Mouse (Mus musculus) 3134 (cell line): ENCODE measurements around the gene Iqsec3.

Source experiments
- DNase-seq: peaks from one replicate; pipeline ENCODE4 v3.0.0-alpha.2; 2011; ENCODE audit warnings: low spot score; ENCODE audit not compliant: insufficient read length; ENCODE audit errors: extremely low read depth

Iqsec3 gene

DNA sequence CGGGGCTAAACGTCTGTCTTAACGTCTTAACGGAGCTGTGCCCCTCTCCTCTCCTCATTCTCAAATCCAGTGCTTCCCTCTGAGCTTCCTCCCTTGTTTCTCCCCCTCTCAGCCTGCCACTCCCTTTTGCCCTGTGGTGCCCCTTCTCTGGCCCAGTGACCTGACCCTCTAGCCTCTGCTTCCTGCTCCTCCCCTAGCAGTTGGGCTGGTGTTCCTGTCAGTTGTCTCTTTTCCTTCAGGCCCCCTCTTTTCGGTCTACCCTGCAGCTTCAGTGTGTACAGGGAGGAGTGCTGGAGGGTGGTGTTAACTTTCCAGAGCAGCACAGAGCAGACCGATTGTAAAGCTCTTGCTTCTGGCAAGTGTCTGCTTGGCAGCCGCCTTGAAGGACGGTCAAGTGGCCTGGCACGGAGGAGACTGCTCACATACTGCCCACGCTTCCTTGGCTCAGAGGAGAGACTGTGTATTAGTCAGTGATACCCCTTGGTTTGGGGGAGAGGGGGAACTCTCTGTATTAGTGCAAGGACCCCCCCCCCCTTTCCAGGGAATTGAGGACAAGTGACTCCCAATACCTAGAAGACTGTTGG lies 146.9 kb downstream of the Iqsec3 start:
- no peak for DNase-seq

DNA sequence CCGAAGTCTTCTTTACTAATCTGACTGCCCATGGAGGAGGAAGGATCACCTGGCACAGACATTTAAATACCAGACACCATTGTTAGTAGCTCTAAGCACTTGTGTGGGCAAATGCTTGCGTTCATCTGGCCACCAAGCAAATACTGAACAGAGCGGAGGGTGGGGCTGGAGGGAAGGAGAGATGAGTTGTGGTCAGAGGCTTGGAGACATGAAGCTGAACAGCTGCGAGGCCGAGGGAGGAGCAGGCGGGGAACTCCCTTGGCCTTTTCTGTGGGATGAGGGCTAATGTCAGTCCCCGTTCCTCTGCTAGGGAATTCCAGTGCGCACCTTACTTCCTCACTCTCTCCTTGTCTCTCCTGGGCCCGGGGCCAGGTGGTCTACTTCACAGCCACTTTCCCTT lies 147.7 kb downstream of the Iqsec3 start:
- no peak for DNase-seq

DNA sequence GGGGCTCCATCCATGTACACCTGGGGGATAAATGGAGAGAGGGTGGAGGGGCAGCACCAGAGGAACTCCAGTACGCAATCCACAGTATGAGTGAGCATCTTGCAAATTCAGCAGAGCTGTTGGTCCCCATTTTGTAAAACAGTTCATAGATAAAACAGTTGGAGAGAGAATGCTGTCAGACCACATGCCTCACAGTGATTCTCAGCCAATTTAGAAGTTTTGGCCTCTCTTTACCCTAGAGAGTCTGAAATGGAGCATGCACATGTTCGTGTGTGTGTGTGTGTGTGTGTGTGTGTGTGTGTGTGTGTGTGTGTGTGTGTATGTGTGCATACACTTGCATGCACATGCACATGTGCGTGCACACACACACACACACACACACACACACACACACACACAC lies 148.2 kb downstream of the Iqsec3 start:
- DNase-seq, result no peak
